In the genomic region with DNA sequence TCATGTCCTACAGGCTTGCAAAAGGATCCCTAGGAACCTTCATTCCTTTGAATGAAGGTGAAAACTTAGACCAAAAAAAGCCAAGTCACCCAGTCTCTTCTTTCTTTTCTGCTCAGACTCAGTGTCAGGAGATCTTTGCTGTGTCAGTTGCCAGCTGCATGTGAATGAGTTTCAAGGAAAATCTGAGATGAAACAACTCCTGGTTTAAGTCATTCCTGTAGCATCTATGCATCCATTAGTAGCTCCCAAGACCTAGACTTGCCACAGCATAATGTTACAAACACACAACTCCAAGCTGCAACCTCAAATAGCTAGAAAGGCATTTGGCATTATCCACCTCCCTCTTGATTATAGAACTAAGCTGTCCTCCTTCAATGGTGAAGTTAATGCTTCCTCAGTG, we compare ENCODE assay signal across 12 mouse cellular contexts. TPM values are rescaled to one million over a fixed set of nuclear protein-coding genes. Genes with fewer than 3 reads are reported as not detected.
"Had no signal": no experiment of that assay in that cellular context is flagged by ENCODE, and none has a peak within 500 bp of the region (broad histone marks: within the 10 kb centered on the region; RNA-seq: fewer than 3 reads in every experiment).

No protein-coding gene starts in this region.

RNA-seq across cellular contexts. Expression of a gene that starts 0.6 kb away (rescaled TPM):
- polyA plus RNA-seq: midbrain, embryonic 10.5 days; midbrain, embryonic 12.5 days; midbrain, embryonic 16.5 days; neural tube, embryonic 12.5 days; neural tube, embryonic 14.5 days had no signal

RNA-seq across cellular contexts. Expression of a gene that starts 44.3 kb away (rescaled TPM):
- polyA plus RNA-seq: liver, embryonic 14.5 days; lung, embryonic 14.5 days; lung, embryonic 16.5 days; midbrain, embryonic 10.5 days; midbrain, embryonic 12.5 days; midbrain, embryonic 14.5 days; midbrain, embryonic 16.5 days; myocyte; neural tube, embryonic 12.5 days; neural tube, embryonic 14.5 days; stomach, embryonic 14.5 days; stomach, embryonic 16.5 days had no signal
